Mouse (Mus musculus): Measurements from ENCODE around the gene Adss. TPM values are rescaled to one million over a fixed set of nuclear protein-coding genes. Genes with fewer than 3 reads are reported as not detected.
"Not testable (repeated sequence)": the region's sequence is repeated elsewhere in the genome, so short reads cannot be mapped to it uniquely, and the experiment has no call there.

Gene Adss
- polyA plus RNA-seq (2016; fragmentation: Nextera tagmentation; extraction: Ambion mirVana), result 49.1 and 55.7 TPM in 2 replicates

GRCm38 (mm10) chr1:177796193-177796939 lies at the start of gene Adss:
Adss (minus strand) TSS chr1:177796511.
- Histone ChIP-seq H3K4me3 (peak within 1 kb of the TSS; percentile 92), H3K9me3 (replicated peaks) (no peaks in the 10 kb centered on the region), H3K4me1 (peaks cover 35% of the 10 kb centered on the region), H3K36me3 (no peaks in the 10 kb centered on the region), H3K27ac (replicated peaks) (peak within 1 kb of the TSS; percentile 94), H3K27me3 (ENCODE audit: low read depth, poor library complexity, severe bottlenecking) (no peaks in the 10 kb centered on the region)
- DNase-seq (ENCODE audit: low spot score), result peak; percentile 99
- under 1% methylated on average over 58 of the region's 64 CpGs for WGBS

GRCm38 (mm10) chr1:177845812-177846211 lies 49.5 kb upstream of the Adss start:
- not testable (repeated sequence) for H3K27ac ChIP-seq (replicated peaks); DNase-seq (ENCODE audit: low spot score)

DNA sequence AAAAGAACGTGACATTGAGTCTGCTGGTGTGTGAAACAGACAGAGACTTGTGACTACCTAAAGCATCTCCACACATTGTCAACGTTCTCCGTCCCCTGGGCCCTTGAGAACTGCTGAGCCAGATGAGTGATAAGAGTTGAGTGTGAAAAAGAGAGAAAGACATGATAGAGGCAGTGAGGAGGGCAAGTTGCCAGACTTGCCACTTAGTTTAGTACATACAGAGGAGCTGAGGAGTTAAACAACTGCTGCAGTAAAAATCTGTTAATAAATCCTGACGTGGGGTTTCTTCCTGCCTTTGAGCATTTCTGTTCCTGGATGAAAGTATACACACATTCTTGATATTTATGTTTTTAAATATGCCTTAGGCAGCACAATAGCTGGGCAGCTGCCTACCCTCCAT lies 31.5 kb upstream of the Adss start:
- not testable (repeated sequence) for H3K9me3 ChIP-seq (replicated peaks); DNase-seq (ENCODE audit: low spot score); H3K27ac ChIP-seq (replicated peaks); H3K4me1 ChIP-seq; H3K27me3 ChIP-seq (ENCODE audit: low read depth, poor library complexity, severe bottlenecking); H3K36me3 ChIP-seq; H3K4me3 ChIP-seq
- 87% methylated on average over 4 of the region's 4 CpGs for WGBS

More at GRCm38 (mm10) chr1:177845812-177846211, 49.5 kb upstream of the Adss start:
- not testable (repeated sequence) for H3K4me1 ChIP-seq; H3K36me3 ChIP-seq; H3K4me3 ChIP-seq; H3K9me3 ChIP-seq (replicated peaks); H3K27me3 ChIP-seq (ENCODE audit: low read depth, poor library complexity, severe bottlenecking)
- 50% methylated on average over 3 of the region's 3 CpGs for WGBS

GRCm38 (mm10) chr1:177806772-177807171 lies 10.5 kb upstream of the Adss start:
- not testable (repeated sequence) for H3K9me3 ChIP-seq (replicated peaks)
- WGBS, result 38% methylated on average over 1 of the region's 1 CpGs
- DNase-seq (ENCODE audit: low spot score), result peak; percentile 37

GRCm38 (mm10) chr1:177803511-177803910 lies 7.2 kb upstream of the Adss start:
- Histone ChIP-seq H3K36me3 (no peaks in the 10 kb centered on the region), H3K4me1 (no peaks in the 10 kb centered on the region), H3K27ac (replicated peaks) (no peak overlapping the region), H3K9me3 (replicated peaks) (no peaks in the 10 kb centered on the region), H3K27me3 (ENCODE audit: low read depth, poor library complexity, severe bottlenecking) (no peaks in the 10 kb centered on the region), H3K4me3 (no peak overlapping the region)
- WGBS, result 85% methylated on average over 2 of the region's 2 CpGs
- no peak for DNase-seq (ENCODE audit: low spot score)

More at GRCm38 (mm10) chr1:177806772-177807171, 10.5 kb upstream of the Adss start:
- not testable (repeated sequence) for H3K36me3 ChIP-seq; H3K4me1 ChIP-seq; H3K27ac ChIP-seq (replicated peaks); H3K4me3 ChIP-seq; H3K27me3 ChIP-seq (ENCODE audit: low read depth, poor library complexity, severe bottlenecking)

GRCm38 (mm10) chr1:177797151-177797755 lies 942 bp upstream of the Adss start:
- H3K27me3 ChIP-seq (ENCODE audit: low read depth, poor library complexity, severe bottlenecking), result no peaks in the 10 kb centered on the region
- 76% methylated on average over 8 of the region's 8 CpGs for WGBS
- peaks cover 26% of the 10 kb centered on the region for H3K4me1 ChIP-seq
- peak overlapping the region; percentile 92 for H3K4me3 ChIP-seq
- no peaks in the 10 kb centered on the region for H3K9me3 ChIP-seq (replicated peaks)
- DNase-seq (ENCODE audit: low spot score), result no peak
- H3K36me3 ChIP-seq, result no peaks in the 10 kb centered on the region
- peak overlapping the region; percentile 94 for H3K27ac ChIP-seq (replicated peaks)

DNA sequence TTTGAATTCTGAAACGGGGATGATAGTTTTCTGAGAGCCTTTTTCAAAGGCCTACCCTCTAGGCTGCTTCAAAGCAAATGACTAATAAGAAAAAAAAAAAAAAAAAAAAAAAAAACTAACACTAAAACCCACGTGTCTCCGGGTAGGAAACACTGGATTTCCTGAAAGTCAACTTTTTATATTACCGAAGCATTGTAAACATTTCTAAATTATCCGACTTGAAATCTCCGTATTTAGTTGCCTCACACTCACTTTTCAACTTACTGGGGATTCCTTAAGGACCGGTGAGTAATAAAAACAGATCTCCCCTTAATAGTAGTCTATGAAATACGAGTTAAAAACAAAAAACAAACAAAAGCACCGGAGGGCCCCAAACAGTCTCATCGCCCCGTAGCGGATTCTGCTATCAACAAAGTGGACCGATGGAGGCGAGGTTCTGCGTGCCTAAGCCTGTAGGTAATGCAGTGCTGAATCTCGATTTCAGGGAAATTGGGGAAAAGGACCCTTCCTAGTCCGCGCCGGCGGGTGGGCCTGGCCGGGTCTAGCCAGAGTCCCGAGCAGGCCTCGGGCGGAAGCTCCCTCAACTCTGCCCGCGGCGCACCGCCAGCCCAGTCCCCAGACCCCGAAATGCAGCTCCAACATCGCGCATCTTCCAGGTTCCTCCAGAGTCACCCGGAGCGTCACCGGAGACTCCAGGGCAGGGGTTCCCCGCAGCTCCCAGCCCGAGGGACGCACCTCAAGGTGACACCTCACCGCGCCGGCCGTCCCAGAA lies 704 bp downstream of the Adss start:
- WGBS, result under 1% methylated on average over 41 of the region's 41 CpGs
- Histone ChIP-seq H3K4me3 (peak overlapping the region; percentile 92), H3K27me3 (ENCODE audit: low read depth, poor library complexity, severe bottlenecking) (no peaks in the 10 kb centered on the region), H3K9me3 (replicated peaks) (0 out of 2 replicates have a peak, but pooled peaks cover 2% of the 10 kb centered on the region), H3K27ac (replicated peaks) (peak overlapping the region; percentile 94), H3K36me3 (peaks cover 3% of the 10 kb centered on the region; the same call in 1 of the 2 replicates), H3K4me1 (peaks cover 36% of the 10 kb centered on the region)
- peak; percentile 77 for DNase-seq (ENCODE audit: low spot score)

- H3K9me3 ChIP-seq (replicated peaks), result peaks cover 6% of the 10 kb centered on the region
- peak overlapping the region; percentile 92 for H3K4me3 ChIP-seq
- 9% methylated on average over 8 of the region's 8 CpGs for WGBS
- DNase-seq (ENCODE audit: low spot score), result peak; percentile 28
- peak overlapping the region; percentile 94 for H3K27ac ChIP-seq (replicated peaks)
- peaks cover 36% of the 10 kb centered on the region for H3K4me1 ChIP-seq
- no peaks in the 10 kb centered on the region for H3K27me3 ChIP-seq (ENCODE audit: low read depth, poor library complexity, severe bottlenecking)
- peaks cover 8% of the 10 kb centered on the region for H3K36me3 ChIP-seq
Measured at GRCm38 (mm10) chr1:177794866-177795265, 1.4 kb downstream of the Adss start.

DNA sequence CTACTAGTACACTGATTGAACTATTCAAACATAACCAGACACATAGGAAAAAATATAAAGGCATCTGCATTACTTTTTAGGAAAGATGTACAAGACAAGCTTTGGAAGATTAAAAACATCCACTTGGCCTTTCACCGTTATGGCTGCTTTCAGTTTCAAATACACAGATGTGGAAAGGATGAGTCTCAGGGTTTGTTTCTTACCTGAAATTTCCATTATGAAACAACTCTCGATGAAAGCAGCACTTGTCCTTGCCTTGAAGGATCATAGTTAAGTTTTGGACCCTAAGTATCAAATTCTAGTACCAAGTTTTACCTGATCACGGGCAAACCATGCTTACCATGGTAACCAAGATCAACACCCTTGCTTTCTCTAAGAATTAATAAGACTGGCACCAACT lies 3.5 kb downstream of the Adss start:
- Histone ChIP-seq H3K9me3 (replicated peaks) (peaks cover 15% of the 10 kb centered on the region), H3K4me1 (peaks cover 36% of the 10 kb centered on the region), H3K36me3 (peaks cover 19% of the 10 kb centered on the region), H3K4me3 (no peak overlapping the region), H3K27me3 (ENCODE audit: low read depth, poor library complexity, severe bottlenecking) (no peaks in the 10 kb centered on the region), H3K27ac (replicated peaks) (no peak overlapping the region)
- no peak for DNase-seq (ENCODE audit: low spot score)
- WGBS, result 92% methylated on average over 3 of the region's 3 CpGs

DNA sequence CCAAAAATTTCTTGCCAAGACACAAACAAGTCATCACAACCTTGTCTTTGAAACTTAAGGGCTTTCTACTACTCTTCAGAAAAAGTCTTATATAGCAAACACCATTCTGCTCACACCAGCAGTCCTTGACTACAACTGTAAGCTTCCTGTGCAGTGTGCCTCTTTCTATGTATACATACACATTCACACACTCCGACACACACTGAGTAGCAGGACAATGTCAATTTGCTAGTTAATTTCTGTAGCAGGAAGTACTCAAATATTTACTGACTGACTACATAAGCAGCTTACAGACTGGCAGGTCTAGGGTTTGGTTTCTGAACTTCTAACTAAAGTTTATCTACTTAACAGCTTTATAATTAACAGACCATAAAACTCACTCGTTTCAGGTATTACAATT lies 18.9 kb downstream of the Adss start:
- H3K4me1 ChIP-seq, result no peaks in the 10 kb centered on the region
- peaks cover 91% of the 10 kb centered on the region for H3K36me3 ChIP-seq
- no peak overlapping the region for H3K4me3 ChIP-seq
- no peak for DNase-seq (ENCODE audit: low spot score)
- no peaks in the 10 kb centered on the region for H3K27me3 ChIP-seq (ENCODE audit: low read depth, poor library complexity, severe bottlenecking)
- H3K9me3 ChIP-seq (replicated peaks), result no peaks in the 10 kb centered on the region
- WGBS, result 87% methylated on average over 2 of the region's 2 CpGs
- no peak overlapping the region for H3K27ac ChIP-seq (replicated peaks)

DNA sequence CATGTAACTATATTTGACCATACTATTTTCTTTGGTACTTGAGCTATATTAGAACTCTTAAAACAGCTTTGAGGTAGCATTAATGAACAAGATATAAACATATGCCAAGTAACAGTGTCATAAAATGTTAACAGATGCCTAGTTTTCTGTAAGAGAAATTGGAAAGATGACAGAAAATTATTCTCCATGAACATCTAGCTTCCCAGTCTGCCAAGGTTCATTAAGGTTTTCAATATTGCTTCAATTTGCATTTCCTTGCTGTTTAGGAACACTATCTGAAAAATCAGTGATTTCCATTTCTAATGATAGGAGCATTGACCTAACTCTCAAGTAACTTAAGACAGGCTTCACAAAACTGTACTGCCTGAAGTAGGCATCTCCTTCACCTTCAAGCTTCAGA lies 27.4 kb downstream of the Adss start:
- no peaks in the 10 kb centered on the region for H3K27me3 ChIP-seq (ENCODE audit: low read depth, poor library complexity, severe bottlenecking)
- no peaks in the 10 kb centered on the region for H3K4me1 ChIP-seq
- no peak overlapping the region for H3K27ac ChIP-seq (replicated peaks)
- H3K4me3 ChIP-seq, result no peak overlapping the region
- peaks cover 91% of the 10 kb centered on the region for H3K36me3 ChIP-seq
- DNase-seq (ENCODE audit: low spot score), result no peak
- no peaks in the 10 kb centered on the region for H3K9me3 ChIP-seq (replicated peaks)

DNA sequence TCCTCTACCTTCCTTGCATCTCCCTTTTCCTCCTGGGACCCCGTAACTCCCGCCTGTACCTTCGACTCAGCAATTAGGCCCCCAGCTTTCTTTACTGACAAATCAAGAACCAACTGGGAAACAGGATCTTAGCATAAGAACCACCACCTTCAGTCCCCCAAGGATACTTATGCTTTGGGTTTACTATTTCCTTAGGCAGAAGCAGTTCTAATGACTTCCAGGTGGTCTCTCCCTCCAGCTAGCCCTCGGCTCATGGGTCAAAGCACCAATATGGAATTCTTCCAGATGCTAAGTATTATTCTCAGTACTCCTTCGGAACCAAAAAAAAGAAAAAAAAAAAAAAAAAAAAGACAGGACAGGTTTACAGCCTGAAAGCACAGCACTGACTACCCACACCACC lies 39.1 kb downstream of the Adss start:
- no peak overlapping the region for H3K27ac ChIP-seq (replicated peaks)
- WGBS, result 69% methylated on average over 5 of the region's 5 CpGs

GRCm38 (mm10) chr1:177753496-177753895 lies 42.8 kb downstream of the Adss start:
- H3K27ac ChIP-seq (replicated peaks), result no peak overlapping the region
- peaks cover 12% of the 10 kb centered on the region for H3K36me3 ChIP-seq
- no peak for DNase-seq (ENCODE audit: low spot score)
- no peaks in the 10 kb centered on the region for H3K4me1 ChIP-seq
- no peak overlapping the region for H3K4me3 ChIP-seq
- peaks cover 28% of the 10 kb centered on the region for H3K9me3 ChIP-seq (replicated peaks)
- H3K27me3 ChIP-seq (ENCODE audit: low read depth, poor library complexity, severe bottlenecking), result no peaks in the 10 kb centered on the region
- 69% methylated on average over 1 of the region's 1 CpGs for WGBS

More for the DNA sequence above, 39.1 kb downstream of the Adss start:
- no peak for DNase-seq (ENCODE audit: low spot score)
- no peaks in the 10 kb centered on the region for H3K4me1 ChIP-seq
- H3K36me3 ChIP-seq, result peaks cover 15% of the 10 kb centered on the region
- no peaks in the 10 kb centered on the region for H3K27me3 ChIP-seq (ENCODE audit: low read depth, poor library complexity, severe bottlenecking)
- H3K9me3 ChIP-seq (replicated peaks), result no peaks in the 10 kb centered on the region
- no peak overlapping the region for H3K4me3 ChIP-seq
